Mouse (Mus musculus) cerebral cortex, adult 2 months (tissue): ENCODE data around the gene Tgif1.

Experiments
- WGBS: fragments of 180-500 bp; shearing (Covaris S2); methylation state at CpG from one replicate; pipeline ENCODE4 v1.1.7; 2018; 5-methylcytosine and 5-hydroxymethylcytosine counted together

Tgif1 gene

GRCm38 (mm10) chr17:70843252-70843651 lies 10.1 kb downstream of the Tgif1 start:
- 94% methylated on average over 4 of the region's 4 CpGs for WGBS

- 88% methylated on average over 5 of the region's 5 CpGs for WGBS
Observed at GRCm38 (mm10) chr17:70838533-70838932, 14.8 kb downstream of the Tgif1 start.

DNA sequence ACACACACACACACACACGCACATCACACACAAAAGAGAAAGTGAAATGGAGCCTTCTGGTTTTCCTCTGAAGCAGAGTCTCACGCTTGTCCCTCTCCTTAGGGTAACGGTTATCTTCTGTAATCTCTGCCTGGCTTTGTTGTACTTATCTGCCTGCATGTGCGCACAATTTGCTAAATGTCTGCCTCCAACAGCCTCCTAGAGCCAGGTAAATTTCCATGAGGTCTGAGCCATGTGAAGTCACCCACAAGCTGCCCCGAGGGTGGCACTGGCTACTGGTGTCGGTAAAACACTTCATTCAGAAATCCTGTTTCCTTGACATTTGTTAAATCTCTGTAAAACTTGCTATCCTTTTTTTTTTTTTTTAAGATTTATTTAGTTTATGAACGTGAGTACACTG lies 15.3 kb downstream of the Tgif1 start:
- WGBS: 94% methylated on average over 7 of the region's 7 CpGs

- 96% methylated on average over 6 of the region's 6 CpGs for WGBS
Observed at GRCm38 (mm10) chr17:70837474-70837873, 15.9 kb downstream of the Tgif1 start.

GRCm38 (mm10) chr17:70836820-70837219 lies 16.5 kb downstream of the Tgif1 start:
- 81% methylated on average over 7 of the region's 7 CpGs for WGBS

DNA sequence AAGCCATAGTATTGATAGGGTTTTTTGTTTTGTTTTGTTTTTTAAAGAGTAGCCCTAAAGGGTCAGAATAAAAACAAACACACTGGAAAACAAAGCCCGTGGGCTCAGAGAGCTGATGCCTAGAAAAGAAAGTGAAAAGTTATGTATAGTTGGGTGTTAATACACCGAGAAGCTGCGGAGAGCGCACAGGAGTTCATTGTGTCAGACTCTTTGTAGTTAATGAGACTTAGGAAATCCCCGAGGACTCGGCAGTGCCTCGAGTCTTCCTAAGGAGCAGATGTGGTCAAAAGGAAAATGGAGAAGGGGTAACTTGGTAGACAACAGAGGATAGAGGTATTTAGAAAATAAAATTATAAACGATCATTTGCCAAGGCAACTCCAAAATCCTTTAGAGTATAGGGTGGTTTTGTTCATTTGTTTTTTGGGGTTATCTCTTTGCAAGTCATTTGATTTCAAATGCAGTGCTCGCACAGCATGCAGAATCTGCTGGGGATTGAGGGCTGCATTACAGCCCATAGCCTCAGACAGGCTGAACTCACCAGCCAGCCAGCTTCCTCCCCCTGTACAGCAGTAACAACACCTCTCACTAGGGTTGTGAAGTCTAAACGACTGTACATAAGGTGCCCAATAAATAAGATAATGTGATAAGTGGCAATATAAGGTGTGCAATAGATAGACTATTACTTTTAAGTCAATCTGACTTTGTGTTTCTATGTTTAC lies 18.1 kb downstream of the Tgif1 start:
- 17% methylated on average over 10 of the region's 10 CpGs for WGBS

GRCm38 (mm10) chr17:70834430-70834965 lies 18.8 kb downstream of the Tgif1 start:
- WGBS: 2% methylated on average over 29 of the region's 29 CpGs

DNA sequence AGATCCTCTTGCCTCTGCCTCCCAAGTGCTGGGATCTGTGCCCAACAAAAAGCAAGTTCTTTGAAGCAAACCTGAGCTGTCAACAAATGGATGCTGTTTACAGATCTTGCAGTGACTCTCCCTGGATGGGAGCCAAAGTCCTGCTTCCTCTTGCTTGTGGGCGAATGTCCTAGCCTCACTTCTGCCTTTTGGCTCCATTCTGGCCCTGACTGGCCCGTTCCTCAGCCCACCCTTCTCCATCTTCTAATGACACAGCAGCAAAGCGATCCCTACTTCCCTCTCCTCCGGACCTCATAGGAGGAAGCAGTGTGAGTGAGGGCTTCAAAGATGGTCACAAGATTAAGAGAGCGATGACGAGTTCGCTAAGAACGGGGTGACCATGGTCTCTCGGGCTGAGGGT lies 20.8 kb downstream of the Tgif1 start:
- 82% methylated on average over 9 of the region's 9 CpGs for WGBS

DNA sequence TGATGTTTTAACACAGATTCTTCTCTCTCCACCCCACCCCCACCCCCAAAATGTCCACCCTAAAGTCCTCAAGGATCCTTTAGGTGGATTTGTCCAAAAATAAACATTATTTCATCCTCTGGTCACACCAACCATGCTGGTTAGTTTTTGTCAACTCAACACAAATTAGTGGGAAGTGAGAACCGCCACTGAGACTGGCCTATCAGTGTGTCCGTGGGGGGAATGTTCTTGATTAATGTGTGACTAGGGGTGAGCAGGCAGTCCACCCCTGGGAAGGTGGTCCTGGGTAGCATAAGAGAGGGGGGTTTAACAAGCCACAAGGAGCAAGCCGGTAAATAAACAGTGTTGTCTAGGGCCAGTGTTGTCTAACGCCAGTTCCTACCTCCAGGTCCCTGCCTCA lies 21.8 kb downstream of the Tgif1 start:
- 86% methylated on average over 4 of the region's 4 CpGs for WGBS

- 90% methylated on average over 23 of the region's 23 CpGs for WGBS
Observed at GRCm38 (mm10) chr17:70829943-70830715, 23.2 kb downstream of the Tgif1 start.

GRCm38 (mm10) chr17:70829217-70829616 lies 24.1 kb downstream of the Tgif1 start:
- 82% methylated on average over 6 of the region's 6 CpGs for WGBS

DNA sequence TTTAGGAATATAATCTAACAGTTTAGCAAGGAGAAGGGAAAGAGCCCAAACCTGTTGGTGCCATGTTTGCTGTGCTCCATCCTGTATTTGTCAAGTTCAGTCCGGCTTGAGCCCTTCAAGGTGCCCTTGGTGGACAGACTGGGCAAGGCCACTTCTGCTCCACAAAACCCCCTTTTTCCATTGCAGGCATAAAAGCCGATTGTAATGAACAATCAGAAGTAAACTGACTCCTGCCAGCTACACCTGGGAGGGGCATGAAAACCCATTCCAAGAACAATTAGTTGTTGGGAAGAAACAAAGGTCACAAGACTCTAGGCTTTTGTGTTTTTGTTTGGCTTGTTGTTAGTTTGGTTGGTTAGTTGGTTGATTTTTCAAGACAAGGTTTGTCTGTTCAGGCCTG lies 24.8 kb downstream of the Tgif1 start:
- 94% methylated on average over 2 of the region's 2 CpGs for WGBS

DNA sequence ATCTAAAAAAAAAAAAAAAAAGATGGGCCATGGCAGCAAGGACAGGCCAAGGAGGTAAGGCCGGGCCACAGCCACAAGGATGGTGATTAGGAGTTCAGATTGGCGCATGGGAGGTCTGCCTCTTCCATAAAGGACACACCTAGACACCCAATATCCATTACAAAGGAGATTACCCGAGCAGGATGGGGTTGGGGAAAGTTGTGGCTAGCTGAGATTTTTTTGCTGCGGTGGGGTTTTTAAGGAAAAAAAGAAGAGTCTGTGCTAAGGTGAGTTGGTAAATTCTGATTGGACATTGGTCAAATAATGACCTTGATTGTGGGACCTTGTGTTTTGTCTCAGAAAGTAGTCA lies 25.2 kb downstream of the Tgif1 start:
- 86% methylated on average over 4 of the region's 4 CpGs for WGBS

DNA sequence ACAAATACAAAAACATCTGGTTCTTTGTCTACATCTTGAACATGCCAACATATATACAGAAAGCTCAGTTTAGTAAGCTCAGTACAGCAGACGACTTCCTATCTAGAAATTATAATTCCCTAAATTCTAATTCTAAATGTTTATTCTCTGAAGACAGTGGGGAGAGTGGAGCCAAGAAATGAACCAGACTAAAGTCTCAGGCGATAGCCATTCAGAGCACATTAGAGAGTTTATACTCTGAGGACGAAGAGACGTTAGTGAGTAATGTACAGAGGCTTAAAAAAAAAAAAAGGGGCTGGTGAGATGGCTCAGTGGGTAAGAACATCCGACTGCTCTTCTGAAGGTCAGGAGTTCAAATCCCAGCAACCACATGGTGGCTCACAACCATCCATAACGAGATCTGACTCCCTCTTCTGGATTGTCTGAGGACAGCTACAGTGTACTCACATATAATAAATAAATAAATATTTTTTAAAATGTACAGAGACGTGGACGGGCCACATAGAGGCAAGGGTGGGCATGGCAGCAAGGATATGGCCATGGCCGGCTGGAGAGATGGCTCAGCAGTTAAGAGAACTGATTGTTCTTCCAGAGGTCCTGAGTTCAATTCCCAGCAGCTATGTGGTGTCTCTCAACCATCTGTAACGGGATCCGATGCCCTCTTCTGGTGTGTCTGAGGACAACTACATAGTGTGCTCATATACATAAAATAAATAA lies 25.7 kb downstream of the Tgif1 start:
- WGBS: 81% methylated on average over 11 of the region's 11 CpGs

GRCm38 (mm10) chr17:70826227-70826626 lies 27.1 kb downstream of the Tgif1 start:
- WGBS: 49% methylated on average over 12 of the region's 12 CpGs

- WGBS: 87% methylated on average over 8 of the region's 8 CpGs
Observed at GRCm38 (mm10) chr17:70823083-70823482, 30.3 kb downstream of the Tgif1 start.

DNA sequence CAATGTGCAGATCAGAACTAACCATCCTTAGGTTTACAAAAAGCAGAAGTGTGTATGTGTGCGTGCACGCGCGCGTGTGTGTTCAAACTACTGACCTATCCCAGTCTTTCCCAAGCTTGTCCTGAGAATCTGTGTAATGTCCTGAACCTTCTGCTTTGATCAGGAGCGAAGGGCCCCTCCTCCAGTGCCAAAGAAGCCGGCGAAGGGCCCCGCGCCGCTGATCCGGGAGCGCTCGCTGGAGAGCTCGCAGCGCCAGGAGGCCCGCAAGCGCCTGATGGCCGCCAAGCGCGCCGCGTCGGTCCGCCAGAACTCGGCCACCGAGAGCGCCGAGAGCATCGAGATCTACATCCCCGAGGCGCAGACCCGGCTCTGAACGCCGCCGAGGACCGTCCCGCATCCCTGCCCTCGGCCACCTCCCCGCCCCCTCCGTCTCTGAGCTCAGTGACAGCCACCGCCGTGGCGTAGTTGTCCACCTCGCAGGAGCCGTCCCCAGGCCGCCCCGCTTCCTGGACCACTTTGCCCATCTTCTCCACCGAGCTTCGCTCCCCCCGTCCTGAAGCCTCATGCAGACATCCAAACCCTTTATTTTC lies 35.4 kb downstream of the Tgif1 start:
- 38% methylated on average over 49 of the region's 51 CpGs for WGBS

DNA sequence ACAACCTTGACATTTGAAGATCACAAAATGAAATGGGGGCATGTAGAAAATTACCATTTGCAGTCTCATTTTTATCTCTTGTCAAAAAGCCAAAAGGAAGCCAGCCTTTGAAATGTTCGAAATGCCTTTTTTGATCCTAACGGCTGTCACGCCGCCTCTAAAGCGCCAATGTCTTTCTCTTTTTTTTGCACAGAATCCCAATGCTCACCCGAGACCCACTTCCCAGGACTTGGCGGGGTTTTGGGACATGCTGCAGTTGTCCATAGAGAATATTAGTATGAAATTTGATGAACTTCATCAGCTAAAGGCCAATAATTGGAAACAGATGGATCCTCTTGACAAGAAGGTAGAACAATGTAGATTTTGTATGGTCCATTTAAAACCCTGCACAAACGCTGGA lies 38.3 kb downstream of the Tgif1 start:
- WGBS: 64% methylated on average over 8 of the region's 8 CpGs

- 93% methylated on average over 5 of the region's 5 CpGs for WGBS
Observed at GRCm38 (mm10) chr17:70810795-70811194, 42.6 kb downstream of the Tgif1 start.

DNA sequence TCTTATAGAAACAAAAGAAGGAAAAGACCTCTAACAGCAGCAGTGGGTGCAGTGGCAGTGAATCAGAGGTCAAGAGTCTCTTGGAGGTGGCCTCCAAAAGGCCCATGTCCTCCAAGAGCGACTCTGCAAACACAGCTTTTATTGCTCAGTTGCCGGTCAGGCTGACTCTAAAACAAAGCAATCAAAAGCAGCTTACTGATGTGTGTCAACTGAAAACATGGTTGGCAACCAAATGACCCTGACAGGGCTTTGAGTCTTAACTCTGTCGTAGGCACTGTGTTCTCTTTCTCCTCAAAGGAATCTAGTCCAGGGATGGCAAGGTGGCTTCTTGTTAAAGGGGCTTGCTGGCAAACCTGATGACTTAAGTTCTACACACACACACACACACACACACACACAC lies 43.6 kb downstream of the Tgif1 start:
- WGBS: 91% methylated on average over 3 of the region's 3 CpGs

- 57% methylated on average over 14 of the region's 14 CpGs for WGBS
Observed at GRCm38 (mm10) chr17:70808837-70809236, 44.5 kb downstream of the Tgif1 start.

GRCm38 (mm10) chr17:70807885-70808284 lies 45.5 kb downstream of the Tgif1 start:
- 90% methylated on average over 1 of the region's 1 CpGs for WGBS
